Mouse (Mus musculus) hindbrain, embryonic 10.5 days (tissue): ENCODE results near the gene Trim26. TPM values are rescaled to one million over a fixed set of nuclear protein-coding genes. Genes with fewer than 3 reads are reported as not detected.
"Not testable (repeated sequence)": the region's sequence is repeated elsewhere in the genome, so short reads cannot be mapped to it uniquely, and the experiment has no call there.

Source experiments
- DNase-seq: peaks from one replicate; pipeline ENCODE4 v3.0.0-alpha.2; 2017; ENCODE audit warnings: low spot score
- H3K27ac ChIP-seq: fragments of 300-500 bp; sonication (generic); 2 replicates; pipeline ENCODE4 v1.5.1; 2016; ENCODE audit warnings: mild to moderate bottlenecking, moderate library complexity
- H3K27me3 ChIP-seq: fragments of 300-500 bp; sonication (generic); 2 replicates; pipeline ENCODE4 v1.6.1; 2016; ENCODE audit warnings: mild to moderate bottlenecking; ENCODE audit not compliant: poor library complexity, insufficient read depth, severe bottlenecking
- H3K36me3 ChIP-seq: fragments of 300-500 bp; sonication (generic); 2 replicates; pipeline ENCODE4 v1.6.1; 2016; ENCODE audit warnings: mild to moderate bottlenecking, moderate library complexity
- H3K4me1 ChIP-seq: fragments of 300-500 bp; sonication (generic); replicated peaks from 2 replicates; pipeline ENCODE4 v1.6.1; 2016; ENCODE audit warnings: mild to moderate bottlenecking
- H3K4me3 ChIP-seq: fragments of 300-500 bp; sonication (generic); 2 replicates; pipeline ENCODE4 v1.5.1; 2016; ENCODE audit warnings: mild to moderate bottlenecking, moderate library complexity
- H3K9me3 ChIP-seq: fragments of 300-500 bp; sonication (generic); 2 replicates; pipeline ENCODE4 v1.6.1; 2016; ENCODE audit warnings: mild to moderate bottlenecking, moderate library complexity
- WGBS: fragments of 180-500 bp; shearing (Covaris S2); methylation state at CpG from one replicate; pipeline ENCODE4 v1.1.7; 2016; 5-methylcytosine and 5-hydroxymethylcytosine counted together
- polyA plus RNA-seq: library from polyadenylated mRNA; unstranded; fragments of >200 nt; fragmentation: Nextera tagmentation; extraction: Ambion mirVana; gene quantifications from 2 replicates; pipeline ENCODE4 v1.2.1, GENCODE M21; 2016

Trim26 gene
- polyA plus RNA-seq, 1 experiment from 2014 or later: 47.2 TPM

- peaks cover 8% of the 10 kb centered on the region for H3K27me3 ChIP-seq
- WGBS: 76% methylated on average over 2 of the region's 2 CpGs
- H3K4me3 ChIP-seq: no peak overlapping the region
- no peaks in the 10 kb centered on the region for H3K9me3 ChIP-seq
- DNase-seq: no peak
- H3K4me1 ChIP-seq: peaks cover 2% of the 10 kb centered on the region
- H3K36me3 ChIP-seq: peaks cover 34% of the 10 kb centered on the region
- no peak overlapping the region for H3K27ac ChIP-seq
Measured at GRCm38 (mm10) chr17:36861680-36862079, 24.7 kb downstream of the Trim26 start.

DNA sequence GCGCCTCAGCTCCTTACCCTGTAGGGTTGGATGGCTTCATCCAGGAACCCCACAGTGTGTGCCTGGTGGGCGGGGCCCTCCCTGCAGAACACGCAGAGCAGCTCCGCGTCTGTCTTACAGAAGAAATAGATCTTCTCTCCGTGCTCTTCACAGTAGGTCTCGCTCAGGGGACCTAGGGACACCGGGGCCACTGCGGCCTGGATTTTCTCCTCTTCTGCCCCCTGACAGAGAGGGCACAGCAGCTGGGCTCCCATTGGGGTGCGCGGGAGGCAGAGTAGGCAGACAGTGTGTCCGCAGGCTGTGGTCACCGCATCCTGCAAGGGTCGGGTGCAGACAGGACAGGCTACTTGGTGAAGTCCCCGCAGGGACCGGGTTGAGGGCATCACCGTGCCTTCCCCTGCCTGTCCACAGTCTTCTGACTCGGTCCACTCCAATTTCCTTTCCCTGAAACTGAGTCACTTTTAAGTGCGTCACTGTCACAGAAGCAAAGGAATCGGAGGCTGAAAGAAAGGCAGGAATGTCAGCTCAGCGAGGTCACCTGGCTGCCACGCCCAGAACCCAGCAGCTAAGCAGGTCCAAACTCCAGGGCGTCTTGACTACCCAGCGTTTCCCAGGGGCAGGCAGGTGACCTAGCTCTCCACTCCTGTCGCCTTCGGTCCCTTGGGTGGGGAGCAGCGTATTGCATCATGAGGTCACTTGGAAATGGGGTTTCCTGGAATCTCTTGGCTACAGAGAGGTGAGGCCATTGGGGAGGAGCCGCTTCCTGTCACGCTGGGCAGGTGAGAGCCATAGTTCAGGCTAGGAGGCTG, 30.0 kb downstream of the Trim26 start, which contains the start of gene Trim15:
Gene Trim15, minus strand, starts transcription at position 492 of the 809 bp plus-strand sequence.
- H3K4me3 ChIP-seq: peak within 1 kb of the TSS; percentile 42
- DNase-seq: no peak

DNA sequence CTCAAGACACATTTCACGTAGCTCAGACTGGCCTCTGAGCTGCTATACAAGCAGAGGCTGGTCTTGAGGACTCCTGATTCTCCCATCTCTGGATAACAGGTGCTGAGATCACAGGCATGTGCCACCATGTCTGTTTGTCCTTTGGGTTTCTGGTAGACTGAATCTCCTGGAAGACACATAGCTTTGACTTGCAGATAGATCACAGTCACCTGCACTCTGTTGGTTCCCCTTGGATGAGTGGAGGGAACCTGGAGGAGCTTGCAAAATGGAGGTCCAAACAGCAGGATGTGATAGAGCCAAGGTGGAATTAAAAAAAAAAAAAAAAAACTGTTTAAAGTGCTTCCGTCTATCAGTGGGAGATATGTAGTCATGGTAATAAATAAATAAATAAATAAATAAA, 31.9 kb downstream of the Trim26 start:
- DNase-seq: no peak
- Histone ChIP-seq H3K36me3 (no peaks in the 10 kb centered on the region), H3K4me3 (no peak overlapping the region), H3K9me3 (no peaks in the 10 kb centered on the region), H3K27ac (no peak overlapping the region; the same call in 1 of the 2 replicates), H3K4me1 (peaks cover 9% of the 10 kb centered on the region), H3K27me3 (peaks cover 22% of the 10 kb centered on the region)
- WGBS: 80% methylated on average over 2 of the region's 2 CpGs

More for the DNA sequence above, 30.0 kb downstream of the Trim26 start, which contains the start of gene Trim15:
- Histone ChIP-seq H3K27ac (peak within 1 kb of the TSS; percentile 23; the same call in 1 of the 2 replicates), H3K4me1 (peaks cover 9% of the 10 kb centered on the region), H3K36me3 (no peaks in the 10 kb centered on the region), H3K27me3 (peaks cover 22% of the 10 kb centered on the region), H3K9me3 (no peaks in the 10 kb centered on the region)
- 15% methylated on average over 29 of the region's 29 CpGs for WGBS

GRCm38 (mm10) chr17:36869284-36869954, 32.5 kb downstream of the Trim26 start, which contains the start of gene Trim10:
TSS of gene Trim10 (plus strand) at chr17:36869574.
- Histone ChIP-seq H3K27me3 (peaks cover 22% of the 10 kb centered on the region), H3K36me3 (no peaks in the 10 kb centered on the region), H3K27ac (peak within 1 kb of the TSS; percentile 25; the same call in 1 of the 2 replicates), H3K4me1 (peaks cover 9% of the 10 kb centered on the region), H3K9me3 (no peaks in the 10 kb centered on the region), H3K4me3 (no peak within 1 kb of the TSS)
- WGBS: 81% methylated on average over 4 of the region's 4 CpGs
- DNase-seq: no peak

DNA sequence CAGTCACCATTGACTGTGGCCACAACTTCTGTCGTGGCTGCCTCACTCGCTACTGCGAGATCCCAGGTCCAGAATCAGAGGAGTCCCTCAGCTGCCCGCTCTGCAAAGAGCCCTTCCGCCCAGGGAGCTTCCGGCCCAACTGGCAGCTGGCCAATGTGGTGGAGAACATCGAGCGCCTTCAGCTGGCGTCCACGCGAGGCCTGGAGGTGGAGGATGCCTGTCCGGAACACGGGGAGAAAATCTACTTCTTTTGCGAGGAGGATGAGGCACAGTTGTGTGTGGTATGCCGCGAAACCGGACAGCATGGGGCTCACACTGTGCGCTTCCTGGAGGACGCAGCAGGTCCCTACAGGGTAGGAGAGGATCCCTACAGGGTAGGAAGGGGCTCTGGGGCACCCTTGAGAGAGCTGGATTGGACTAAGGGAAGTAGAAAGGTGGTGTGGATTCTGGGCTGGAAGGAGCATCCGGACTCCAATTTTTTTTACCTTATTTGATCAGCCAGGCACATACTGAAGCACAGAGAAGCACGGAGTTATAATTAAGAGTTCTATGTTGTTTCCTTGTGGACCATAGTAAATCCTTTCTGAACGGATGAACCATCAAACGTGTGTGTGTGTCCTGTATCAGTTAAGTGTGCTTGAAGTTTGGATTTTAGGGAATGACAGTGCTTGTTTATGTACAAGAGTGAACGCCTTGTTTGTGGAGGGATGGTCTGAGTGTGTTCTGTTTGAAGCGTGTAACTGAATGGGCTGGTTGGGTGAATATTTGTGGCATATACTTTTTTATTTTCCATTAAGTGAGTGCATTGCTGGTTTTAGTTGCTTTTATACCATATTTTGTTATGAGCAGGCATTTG, 33.2 kb downstream of the Trim26 start:
- DNase-seq: no peak
- WGBS: 83% methylated on average over 25 of the region's 25 CpGs
- Histone ChIP-seq H3K9me3 (no peaks in the 10 kb centered on the region), H3K4me3 (no peak overlapping the region), H3K4me1 (peaks cover 9% of the 10 kb centered on the region), H3K36me3 (no peaks in the 10 kb centered on the region), H3K27me3 (peaks cover 22% of the 10 kb centered on the region), H3K27ac (0 out of 2 replicates have a peak overlapping the region, but pooled peaks have one; percentile 25)

GRCm38 (mm10) chr17:36874636-36875035, 37.7 kb downstream of the Trim26 start:
- no peak for DNase-seq
- 72% methylated on average over 4 of the region's 4 CpGs for WGBS
- H3K4me1 ChIP-seq: no peaks in the 10 kb centered on the region
- H3K9me3 ChIP-seq: no peaks in the 10 kb centered on the region
- H3K27me3 ChIP-seq: no peaks in the 10 kb centered on the region
- H3K36me3 ChIP-seq: no peaks in the 10 kb centered on the region
- H3K4me3 ChIP-seq: no peak overlapping the region
- no peak overlapping the region for H3K27ac ChIP-seq

GRCm38 (mm10) chr17:36883350-36883749, 46.4 kb downstream of the Trim26 start:
- 86% methylated on average over 2 of the region's 2 CpGs for WGBS
- H3K27ac ChIP-seq: no peak overlapping the region
- H3K9me3 ChIP-seq: no peaks in the 10 kb centered on the region
- H3K4me3 ChIP-seq: no peak overlapping the region
- no peaks in the 10 kb centered on the region for H3K36me3 ChIP-seq
- H3K4me1 ChIP-seq: no peaks in the 10 kb centered on the region
- no peak for DNase-seq
- H3K27me3 ChIP-seq: no peaks in the 10 kb centered on the region

DNA sequence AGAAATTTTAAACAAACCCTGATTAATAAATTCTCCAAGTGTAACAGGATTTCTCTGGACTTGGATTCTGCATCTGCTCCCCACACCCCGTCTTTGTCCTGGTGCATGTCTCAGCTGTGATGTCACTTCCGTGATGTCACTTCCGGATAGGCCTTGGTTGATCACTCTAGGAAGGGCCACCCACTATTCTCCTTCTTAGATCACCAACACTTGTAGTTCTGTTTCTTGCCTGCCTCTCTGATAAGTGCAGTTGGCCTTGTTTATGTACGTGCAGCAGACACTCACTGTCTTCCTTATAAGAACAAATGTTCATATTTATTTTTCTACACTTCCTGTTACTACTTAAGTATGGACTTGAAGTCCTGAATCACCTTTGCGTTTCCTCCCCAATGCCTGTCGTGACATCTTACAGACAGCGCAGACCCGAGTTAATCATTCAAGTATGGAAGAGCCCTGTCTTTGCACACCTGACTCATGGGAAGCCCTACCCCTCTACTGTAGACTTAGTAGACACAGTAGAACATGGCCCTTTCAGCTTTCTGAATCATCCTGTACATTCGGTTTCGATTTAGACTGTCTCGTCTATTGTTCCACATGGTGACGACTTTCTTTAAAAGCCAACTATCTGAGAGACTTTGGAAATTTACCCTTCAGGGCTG, 48.3 kb downstream of the Trim26 start:
- DNase-seq: no peak
- Histone ChIP-seq H3K27ac (no peak overlapping the region), H3K36me3 (no peaks in the 10 kb centered on the region), H3K9me3 (no peaks in the 10 kb centered on the region), H3K4me1 (no peaks in the 10 kb centered on the region), H3K4me3 (no peak overlapping the region), H3K27me3 (no peaks in the 10 kb centered on the region)
- 95% methylated on average over 12 of the region's 12 CpGs for WGBS

DNA sequence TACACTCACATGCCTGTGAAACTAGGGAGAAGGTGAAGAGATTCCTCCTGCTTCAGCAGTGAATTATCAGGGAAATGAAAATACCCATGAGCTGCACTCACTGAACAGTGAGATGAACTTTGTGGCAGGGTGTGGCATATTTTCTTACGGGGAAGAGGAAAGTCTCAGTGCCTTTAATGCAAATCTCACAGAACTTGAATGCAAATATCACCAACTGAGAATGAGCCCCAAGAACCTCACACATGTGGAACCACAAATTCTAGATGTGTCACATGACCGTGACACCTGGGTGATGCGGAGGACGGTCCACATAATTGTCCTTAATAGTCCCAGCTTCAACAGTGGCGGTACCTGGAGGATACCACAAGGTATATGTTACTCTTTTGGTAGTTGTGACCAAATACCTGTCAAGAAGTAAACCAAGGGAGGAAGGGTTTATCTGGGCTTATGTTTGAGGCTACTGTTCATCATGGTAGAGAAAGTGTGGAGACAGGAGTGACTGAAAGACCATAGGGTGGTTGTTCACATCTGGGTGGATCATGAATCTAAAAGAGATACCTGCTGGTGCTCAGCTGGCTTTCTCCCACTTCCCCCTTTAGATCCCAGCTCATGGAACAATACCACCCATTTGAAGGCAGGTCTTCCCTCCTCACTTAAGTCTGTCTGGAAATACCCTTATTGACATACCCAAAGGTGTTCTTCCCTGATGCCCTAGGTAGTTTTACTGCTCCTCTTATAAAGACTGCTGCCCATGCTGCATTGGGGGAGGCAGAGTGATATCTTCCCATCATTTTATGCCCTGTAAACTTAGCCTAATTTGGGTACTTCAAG, 53.4 kb downstream of the Trim26 start, which contains the start of gene Trim40:
Gene Trim40, minus strand, starts transcription at position 51 of the 831 bp plus-strand sequence.
- no peak within 1 kb of the TSS for H3K4me3 ChIP-seq
- DNase-seq: no peak
- H3K27me3 ChIP-seq: no peaks in the 10 kb centered on the region
- H3K4me1 ChIP-seq: no peaks in the 10 kb centered on the region
- H3K9me3 ChIP-seq: no peaks in the 10 kb centered on the region
- no peaks in the 10 kb centered on the region for H3K36me3 ChIP-seq
- 86% methylated on average over 5 of the region's 5 CpGs for WGBS
- no peak within 1 kb of the TSS for H3K27ac ChIP-seq

- WGBS: 100% methylated on average over 1 of the region's 1 CpGs
- DNase-seq: not testable (repeated sequence)
Measured at GRCm38 (mm10) chr17:36891496-36891895, 54.6 kb downstream of the Trim26 start.

GRCm38 (mm10) chr17:36892362-36892761, 55.4 kb downstream of the Trim26 start:
- Histone ChIP-seq H3K27me3 (no peaks in the 10 kb centered on the region), H3K27ac (no peak overlapping the region), H3K36me3 (no peaks in the 10 kb centered on the region), H3K4me3 (no peak overlapping the region), H3K9me3 (no peaks in the 10 kb centered on the region), H3K4me1 (no peaks in the 10 kb centered on the region)
- peak; percentile 34 for DNase-seq
- WGBS: 19% methylated on average over 2 of the region's 2 CpGs

More at GRCm38 (mm10) chr17:36891496-36891895, 54.6 kb downstream of the Trim26 start:
- H3K4me1 ChIP-seq, H3K4me3 ChIP-seq, H3K9me3 ChIP-seq, H3K27ac ChIP-seq, H3K27me3 ChIP-seq, H3K36me3 ChIP-seq: not testable (repeated sequence)
